Mouse (Mus musculus) kidney, adult 2 months (tissue): ENCODE results near the gene Bag1. TPM values are rescaled to one million over a fixed set of nuclear protein-coding genes. Genes with fewer than 3 reads are reported as not detected.

Experiments used
- DNase-seq: peaks from one replicate; pipeline ENCODE4 v3.0.0; 2021
- H3K27ac ChIP-seq: fragments of 200-500 bp; 2 replicates; pipeline ENCODE4 v1.5.1; 2012; ENCODE audit warnings: low read depth, low read length, control low read depth, inconsistent platforms; ENCODE audit not compliant: insufficient read depth
- H3K27me3 ChIP-seq: fragments of 200-500 bp; replicated peaks from 2 replicates; pipeline ENCODE4 v1.6.1; 2012; ENCODE audit warnings: mild to moderate bottlenecking, moderate library complexity, low read length, inconsistent platforms; ENCODE audit not compliant: control insufficient read depth, insufficient read depth
- H3K36me3 ChIP-seq: fragments of 200-500 bp; 2 replicates; pipeline ENCODE4 v1.6.1; 2012; ENCODE audit warnings: mild to moderate bottlenecking, moderate library complexity, low read length, inconsistent platforms; ENCODE audit not compliant: control insufficient read depth, insufficient read depth
- H3K4me1 ChIP-seq: fragments of 200-500 bp; 2 replicates; pipeline ENCODE4 v1.6.1; 2011; ENCODE audit warnings: low read length; ENCODE audit not compliant: control insufficient read depth, insufficient read depth
- H3K4me3 ChIP-seq: fragments of 200-500 bp; 2 replicates; pipeline ENCODE4 v1.5.1; 2011; ENCODE audit warnings: mild to moderate bottlenecking, low read depth, low read length, control low read depth; ENCODE audit not compliant: insufficient read depth
- CTCF ChIP-seq: fragments of 200-500 bp; conservative IDR thresholded peaks from 2 replicates; pipeline ENCODE4 v1.5.1; 2011; ENCODE audit warnings: low read depth, mild to moderate bottlenecking, control low read depth, low read length, moderate library complexity, mixed read lengths; ENCODE audit not compliant: insufficient read depth, insufficient read length
- POLR2A ChIP-seq: fragments of 200-500 bp; IDR thresholded peaks from one replicate; pipeline ENCODE4 v1.6.1; 2011; ENCODE audit warnings: low read depth, low read length, control low read depth
- WGBS: fragments of 180-500 bp; shearing (Covaris S2); methylation state at CpG from one replicate; pipeline ENCODE4 v1.1.7; 2018; 5-methylcytosine and 5-hydroxymethylcytosine counted together
- polyA plus RNA-seq: library from polyadenylated mRNA; depleted of rRNA; stranded (reverse); fragments of >200 nt; gene quantifications from 2 replicates; pipeline ENCODE4 v1.2.3, GENCODE M21; 2012

The Bag1 gene
- polyA plus RNA-seq, 1 experiment = 133 TPM

GRCm38 (mm10) chr4:40916592-40917155 is 31.4 kb downstream of the Bag1 start:
- H3K4me3 ChIP-seq = no peak overlapping the region
- H3K36me3 ChIP-seq = no peaks in the 10 kb centered on the region
- peaks cover 13% of the 10 kb centered on the region; the same call in 1 of the 2 replicates for H3K4me1 ChIP-seq
- DNase-seq = peak; percentile 75
- no peak overlapping the region for H3K27ac ChIP-seq
- WGBS = 79% methylated on average over 7 of the region's 7 CpGs
- TF ChIP-seq CTCF = peak; percentile 35; the same call in 1 of the 2 replicates
- TF ChIP-seq POLR2A = no peak
- no peaks in the 10 kb centered on the region for H3K27me3 ChIP-seq

GRCm38 (mm10) chr4:40915947-40916346 is 32.1 kb downstream of the Bag1 start:
- TF ChIP-seq CTCF = no peak
- no peak for TF ChIP-seq POLR2A
- no peaks in the 10 kb centered on the region for H3K36me3 ChIP-seq
- H3K4me1 ChIP-seq = peaks cover 13% of the 10 kb centered on the region; the same call in 1 of the 2 replicates
- peak; percentile 38 for DNase-seq
- no peak overlapping the region for H3K27ac ChIP-seq
- H3K4me3 ChIP-seq = no peak overlapping the region
- no peaks in the 10 kb centered on the region for H3K27me3 ChIP-seq
- WGBS = 48% methylated on average over 5 of the region's 5 CpGs

- DNase-seq = peak; percentile 51
- Histone ChIP-seq H3K27me3 (no peaks in the 10 kb centered on the region), H3K4me3 (no peak overlapping the region), H3K36me3 (no peaks in the 10 kb centered on the region), H3K4me1 (peaks cover 8% of the 10 kb centered on the region; the same call in 1 of the 2 replicates), H3K27ac (no peak overlapping the region)
- TF ChIP-seq CTCF (no peak), POLR2A (no peak)
Measured at GRCm38 (mm10) chr4:40914287-40914867, 33.7 kb downstream of the Bag1 start.

GRCm38 (mm10) chr4:40908261-40908969 is 39.7 kb downstream of the Bag1 start:
- TF ChIP-seq CTCF = no peak
- no peak for TF ChIP-seq POLR2A
- no peaks in the 10 kb centered on the region for H3K36me3 ChIP-seq
- whole genome bisulfite sequencing = 19% methylated on average over 20 of the region's 20 CpGs
- peak overlapping the region; percentile 37 for H3K4me3 ChIP-seq
- H3K4me1 ChIP-seq = peaks cover 7% of the 10 kb centered on the region
- H3K27me3 ChIP-seq = no peaks in the 10 kb centered on the region
- peak overlapping the region; percentile 68 for H3K27ac ChIP-seq
- DNase-seq = peak; percentile 88

GRCm38 (mm10) chr4:40906298-40906697 is 41.8 kb downstream of the Bag1 start:
- Histone ChIP-seq H3K36me3 (no peaks in the 10 kb centered on the region), H3K27ac (no peak overlapping the region), H3K4me3 (no peak overlapping the region), H3K4me1 (peaks cover 7% of the 10 kb centered on the region), H3K27me3 (no peaks in the 10 kb centered on the region)
- TF ChIP-seq POLR2A = no peak
- 0 out of 2 replicates have a peak, but pooled peaks have one; percentile 18 for TF ChIP-seq CTCF
- DNase-seq = peak; percentile 61
- 12% methylated on average over 1 of the region's 1 CpGs for WGBS

GRCm38 (mm10) chr4:40900612-40901011 is 47.5 kb downstream of the Bag1 start:
- 94% methylated on average over 4 of the region's 4 CpGs for WGBS
- no peak overlapping the region for H3K4me3 ChIP-seq
- DNase-seq = no peak
- H3K4me1 ChIP-seq = no peaks in the 10 kb centered on the region
- TF ChIP-seq POLR2A (no peak), CTCF (no peak)
- H3K36me3 ChIP-seq = no peaks in the 10 kb centered on the region
- H3K27ac ChIP-seq = no peak overlapping the region
- H3K27me3 ChIP-seq = no peaks in the 10 kb centered on the region

- no peak overlapping the region for H3K4me3 ChIP-seq
- no peaks in the 10 kb centered on the region for H3K36me3 ChIP-seq
- no peak for DNase-seq
- H3K27me3 ChIP-seq = no peaks in the 10 kb centered on the region
- WGBS = 98% methylated on average over 3 of the region's 3 CpGs
- no peak for TF ChIP-seq POLR2A
- no peak for TF ChIP-seq CTCF
- no peaks in the 10 kb centered on the region for H3K4me1 ChIP-seq
- H3K27ac ChIP-seq = no peak overlapping the region
Measured at GRCm38 (mm10) chr4:40900071-40900470, 48.0 kb downstream of the Bag1 start.
